Mouse (Mus musculus) lung, adult 2 months (tissue): ENCODE results near the gene Eme2.

Experiments
- CTCF ChIP-seq: fragments of 200-500 bp; IDR thresholded peaks from 2 replicates; pipeline ENCODE4 v1.5.1; 2011; ENCODE audit warnings: mild to moderate bottlenecking, low read length, control low read depth; ENCODE audit not compliant: insufficient read depth
- POLR2A ChIP-seq: fragments of 200-500 bp; IDR thresholded peaks from 2 replicates; pipeline ENCODE4 v1.6.1; 2011; ENCODE audit warnings: low read depth, mild to moderate bottlenecking, control low read depth, low read length, borderline replicate concordance; ENCODE audit errors: extremely low read depth

- TF ChIP-seq POLR2A: no peak
- no peak for TF ChIP-seq CTCF
Observed at GRCm38 (mm10) chr17:24850773-24851127, 44.1 kb downstream of the Eme2 start.
